14 mouse cellular contexts compared by ENCODE assay signal in genomic region chr2:131906846-131907245, GRCm38 (mm10). TPM values are rescaled to one million over a fixed set of nuclear protein-coding genes. Genes with fewer than 3 reads are reported as not detected.
DNase-seq lines count a peak whose midpoint lies in the region; ATAC-seq and TF ChIP-seq lines count a peak whose summit lies in the region.
"Had no signal": no experiment of that assay in that cellular context is flagged by ENCODE, and none has a peak within 500 bp of the region (broad histone marks: within the 10 kb centered on the region; RNA-seq: fewer than 3 reads in every experiment).

No protein-coding gene starts in this region.

- peaks cover 8% of the 10 kb centered on the region; the same call in 1 of the 2 replicates for H3K4me1 ChIP-seq in kidney, adult 2 months (ENCODE audit: control insufficient read depth, insufficient read depth, low read length)
- H3K4me1 ChIP-seq in kidney, embryonic 15.5 days = peaks cover 28% of the 10 kb centered on the region
- peaks cover 15% of the 10 kb centered on the region for H3K4me1 ChIP-seq in hindbrain, embryonic 14.5 days (replicated peaks; ENCODE audit: control insufficient read depth, insufficient read depth, low read length)

- TF ChIP-seq POLR2A in kidney, adult 2 months (IDR thresholded peaks at IDR 0.05; ENCODE audit: low read depth, low read length) = no peak

- H3K36me3 ChIP-seq in kidney, adult 2 months (ENCODE audit: control insufficient read depth, insufficient read depth, low read length) = no peaks in the 10 kb centered on the region
- H3K36me3 ChIP-seq in kidney, embryonic 15.5 days = no peaks in the 10 kb centered on the region
- no peaks in the 10 kb centered on the region for H3K36me3 ChIP-seq in hindbrain, embryonic 14.5 days (replicated peaks; ENCODE audit: control insufficient read depth, insufficient read depth)
- H3K36me3 ChIP-seq: heart, embryonic 15.5 days had no signal

- no peak overlapping the region for H3K9ac ChIP-seq in kidney, embryonic 15.5 days
- no peak overlapping the region for H3K9ac ChIP-seq in hindbrain, embryonic 14.5 days
- H3K9ac ChIP-seq: heart, embryonic 15.5 days; liver, embryonic 14.5 days had no signal

- no peaks in the 10 kb centered on the region for H3K9me3 ChIP-seq in kidney, embryonic 15.5 days (replicated peaks)
- no peaks in the 10 kb centered on the region for H3K9me3 ChIP-seq in hindbrain, embryonic 14.5 days (ENCODE audit: control insufficient read depth, low read length)
- H3K9me3 ChIP-seq: heart, embryonic 15.5 days had no signal

- DNase-seq in adrenal gland, adult (ENCODE audit: inconsistent age in 2 of 2, low spot score in 1 of 2) = peak; percentile 18 to 77
- no peak for DNase-seq in adrenal gland, postnatal 4 days (ENCODE audit: low spot score in 2 of 2)
- peak; percentile 72 for DNase-seq in kidney, adult 2 months
- peak; percentile 95 for DNase-seq in adipocyte (ENCODE audit: low spot score)
- DNase-seq in heart, postnatal 14 days = peak; percentile 37 to 54
- no peak for DNase-seq in right cerebral cortex, adult 18-20 months
- DNase-seq in hindbrain, embryonic 14.5 days (ENCODE audit: low spot score) = no peak

- WGBS in kidney, adult 2 months = 50% methylated on average over 1 of the region's 1 CpGs
- WGBS in kidney, embryonic 15.5 days = 76% methylated on average over 1 of the region's 1 CpGs
- WGBS in hindbrain, embryonic 14.5 days = 71% methylated on average over 1 of the region's 1 CpGs

- no peak for ATAC-seq in kidney, embryonic 15.5 days (replicated peaks; ENCODE audit: low FRiP score)
- ATAC-seq in hindbrain, embryonic 14.5 days (ENCODE audit: low FRiP score) = no peak

- no peak overlapping the region for H3K4me3 ChIP-seq in kidney, adult 2 months (ENCODE audit: insufficient read depth, low read depth, low read length)
- H3K4me3 ChIP-seq in kidney, embryonic 15.5 days (replicated peaks) = no peak overlapping the region
- no peak overlapping the region for H3K4me3 ChIP-seq in hindbrain, embryonic 14.5 days (replicated peaks; ENCODE audit: low read length)
- H3K4me3 ChIP-seq: heart, embryonic 15.5 days; left cerebral cortex, adult 2 months had no signal

- H3K27ac ChIP-seq in kidney, adult 2 months (ENCODE audit: insufficient read depth, low read depth, low read length) = no peak overlapping the region
- H3K27ac ChIP-seq in kidney, embryonic 15.5 days = no peak overlapping the region
- H3K27ac ChIP-seq in hindbrain, embryonic 14.5 days = no peak overlapping the region
- H3K27ac ChIP-seq: heart, embryonic 15.5 days; kidney, postnatal 0 days; left cerebral cortex, adult 2 months; liver, embryonic 14.5 days had no signal

- H3K4me2 ChIP-seq in kidney, embryonic 15.5 days = no peak overlapping the region
- no peak overlapping the region for H3K4me2 ChIP-seq in hindbrain, embryonic 14.5 days (replicated peaks)
- H3K4me2 ChIP-seq: heart, embryonic 15.5 days had no signal

- no peaks in the 10 kb centered on the region for H3K27me3 ChIP-seq in kidney, adult 2 months (replicated peaks; ENCODE audit: control insufficient read depth, insufficient read depth, low read length)
- 0 out of 2 replicates have a peak, but pooled peaks cover 3% of the 10 kb centered on the region for H3K27me3 ChIP-seq in kidney, embryonic 15.5 days
- H3K27me3 ChIP-seq in hindbrain, embryonic 14.5 days (ENCODE audit: control insufficient read depth, insufficient read depth, low read length) = no peaks in the 10 kb centered on the region
- H3K27me3 ChIP-seq: heart, embryonic 15.5 days had no signal

- intact Hi-C loops in heart, postnatal 14 days (cut with DNase I) = no loop called here

- no peak for TF ChIP-seq CTCF in kidney, adult 2 months (conservative IDR thresholded peaks at IDR 0.05; ENCODE audit: insufficient read depth, insufficient read length, low read depth, low read length)

RNA-seq across cellular contexts. Expression of gene Prnp, which starts 2.9 kb away (rescaled TPM):
- 10 to 100 TPM; 69.2 to 71.6 TPM for total RNA-seq in adrenal gland, postnatal 4 days (2021)
- polyA plus RNA-seq in kidney, adult 2 months (2012; rRNA removed) = 144 and 146 TPM in 2 replicates
- polyA plus RNA-seq in kidney, embryonic 15.5 days (2015; fragmentation: Nextera tagmentation; extraction: Ambion mirVana) = 45.1 and 47.4 TPM in 2 replicates
- 10 to 100 TPM; 81.6 to 88.1 TPM for total RNA-seq in heart, postnatal 14 days (2021)
- polyA plus RNA-seq in hindbrain, embryonic 14.5 days (2014; fragmentation: Nextera tagmentation; extraction: Ambion mirVana) = 99.5 and 101 TPM in 2 replicates

RNA-seq across cellular contexts. Expression of gene Prn, which starts 2.9 kb away (rescaled TPM):
- not detected for total RNA-seq in adrenal gland, postnatal 4 days (2021)
- polyA plus RNA-seq in kidney, adult 2 months (2012; rRNA removed) = not detected in 2 replicates
- polyA plus RNA-seq in kidney, embryonic 15.5 days (2015; fragmentation: Nextera tagmentation; extraction: Ambion mirVana) = not detected in 2 replicates
- total RNA-seq in heart, postnatal 14 days (2021) = 1 to 10 TPM in 1 of 2 experiments, under 1 TPM in 1; 0.71 to 2.8 TPM
- polyA plus RNA-seq in hindbrain, embryonic 14.5 days (2014; fragmentation: Nextera tagmentation; extraction: Ambion mirVana) = not detected in 2 replicates
- polyA plus RNA-seq: cortical plate, adult 2 months; heart, embryonic 15.5 days; liver, embryonic 14.5 days; spleen, adult 2 months had no signal

RNA-seq across cellular contexts. Expression of gene Prnd, which starts 43.8 kb away (rescaled TPM):
- total RNA-seq in adrenal gland, postnatal 4 days (2021) = 1 to 10 TPM; 8.4 to 9.0 TPM
- polyA plus RNA-seq in kidney, adult 2 months (2012; rRNA removed) = 0.92 and 1.0 TPM in 2 replicates
- 18.9 and 20.8 TPM in 2 replicates for polyA plus RNA-seq in kidney, embryonic 15.5 days (2015; fragmentation: Nextera tagmentation; extraction: Ambion mirVana)
- 10 to 100 TPM in 1 of 2 experiments, 1 to 10 TPM in 1; 3.2 to 10.4 TPM for total RNA-seq in heart, postnatal 14 days (2021)
- 11.8 and 15.0 TPM in 2 replicates for polyA plus RNA-seq in hindbrain, embryonic 14.5 days (2014; fragmentation: Nextera tagmentation; extraction: Ambion mirVana)

RNA-seq across cellular contexts. Expression of gene Erv3, which starts 47.3 kb away (rescaled TPM):
- total RNA-seq in adrenal gland, postnatal 4 days (2021) = not detected
- polyA plus RNA-seq in kidney, adult 2 months (2012; rRNA removed) = not detected in 2 replicates
- not detected in 2 replicates for polyA plus RNA-seq in kidney, embryonic 15.5 days (2015; fragmentation: Nextera tagmentation; extraction: Ambion mirVana)
- not detected for total RNA-seq in heart, postnatal 14 days (2021)
- polyA plus RNA-seq in hindbrain, embryonic 14.5 days (2014; fragmentation: Nextera tagmentation; extraction: Ambion mirVana) = 0.07 TPM in 1 of 2 replicates, not detected in the other
- polyA plus RNA-seq: heart, embryonic 15.5 days; kidney, postnatal 0 days; spleen, adult 2 months had no signal

Comparison
In these comparisons a context has a peak if more than half of its experiments do, and no peak if none do; other contexts are left out.
1. DNase-seq: peak in adrenal gland, adult (2 of 2), kidney, adult 2 months (single experiment), adipocyte (single experiment) and heart, postnatal 14 days (2 of 2); none in adrenal gland, postnatal 4 days (0 of 2), right cerebral cortex, adult 18-20 months (single experiment) and hindbrain, embryonic 14.5 days (single experiment).